Mouse (Mus musculus) G1E (cell line): ENCODE measurements around the gene 1190002N15Rik.

ENCODE experiments used
- CTCF ChIP-seq: IDR thresholded peaks from 2 replicates; pipeline ENCODE4 v1.5.1; 2012; ENCODE audit warnings: low read depth, low read length, inconsistent platforms, mixed read lengths
- TAL1 ChIP-seq: conservative IDR thresholded peaks from 2 replicates; pipeline ENCODE4 v1.6.1; 2012; ENCODE audit warnings: low read depth, low read length, inconsistent platforms, mixed read lengths

DNA sequence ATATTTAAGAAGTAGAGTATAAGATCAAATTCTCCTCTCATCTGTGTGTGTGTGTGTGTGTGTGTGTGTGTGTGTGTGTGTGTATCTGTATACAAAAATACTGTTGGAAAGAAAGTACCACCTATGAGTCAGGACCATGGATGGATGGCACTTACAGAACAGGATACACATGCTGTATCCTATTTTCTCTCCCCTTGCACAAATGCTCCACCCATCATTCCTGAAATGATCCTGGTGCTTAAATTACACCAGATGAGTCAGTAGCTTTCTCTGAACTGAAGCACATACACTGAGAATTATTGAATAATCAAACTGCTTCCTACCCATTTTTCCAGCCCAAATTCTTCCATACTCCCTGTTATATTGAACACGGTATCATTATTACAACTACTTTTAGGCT lies 61.9 kb downstream of the 1190002N15Rik start:
- TF ChIP-seq CTCF (no peak), TAL1 (no peak)
